Mouse (Mus musculus): Measurements from ENCODE around the gene Tcf7l2.

DNA sequence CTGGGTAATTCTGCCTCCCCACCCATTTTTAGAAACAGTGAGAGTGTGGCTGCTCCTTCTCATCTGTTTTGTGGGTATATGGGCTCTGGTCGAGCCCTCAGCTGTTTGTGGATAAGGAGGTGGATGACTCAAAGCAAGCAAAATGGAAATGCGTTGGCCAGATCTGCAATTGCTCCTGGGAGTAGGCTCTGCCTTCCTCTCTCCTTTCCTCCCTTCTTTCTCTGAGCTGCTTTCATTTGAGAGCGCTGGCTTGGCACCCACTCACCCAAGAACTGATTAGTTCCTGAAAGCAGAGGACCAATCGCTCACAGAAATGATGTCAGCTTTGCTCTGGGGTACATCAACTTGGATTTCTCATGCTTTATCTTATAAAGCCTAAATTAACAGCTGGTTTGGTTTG lies 32.7 kb downstream of the Tcf7l2 start:
- TF ChIP-seq CTCF (IDR thresholded peaks at IDR 0.05; ENCODE audit: low read depth) (no peak), EP300 (optimal IDR thresholded peaks at IDR 0.05) (no peak)

All from stomach, postnatal 0 days (tissue).